Mouse (Mus musculus) activated CD4-positive, CD25-positive, alpha-beta regulatory T cell, adult 4 months (primary cell): ENCODE results near the gene Pgam2. TPM values are rescaled to one million over a fixed set of nuclear protein-coding genes. Genes with fewer than 3 reads are reported as not detected.
"Not testable (repeated sequence)": the region's sequence is repeated elsewhere in the genome, so short reads cannot be mapped to it uniquely, and the experiment has no call there.

Experiments
- ATAC-seq: one replicate; pipeline ENCODE4 v1.8.0; 2017
- polyA plus RNA-seq, 2 experiments: library from polyadenylated mRNA; unstranded; fragments of 100-300 nt; shearing (Covaris generic); gene quantifications; one replicate each; pipeline ENCODE4 v1.2.1; 2017

The Pgam2 gene
- 1 to 10 TPM; 1.3 to 1.5 TPM for polyA plus RNA-seq

DNA sequence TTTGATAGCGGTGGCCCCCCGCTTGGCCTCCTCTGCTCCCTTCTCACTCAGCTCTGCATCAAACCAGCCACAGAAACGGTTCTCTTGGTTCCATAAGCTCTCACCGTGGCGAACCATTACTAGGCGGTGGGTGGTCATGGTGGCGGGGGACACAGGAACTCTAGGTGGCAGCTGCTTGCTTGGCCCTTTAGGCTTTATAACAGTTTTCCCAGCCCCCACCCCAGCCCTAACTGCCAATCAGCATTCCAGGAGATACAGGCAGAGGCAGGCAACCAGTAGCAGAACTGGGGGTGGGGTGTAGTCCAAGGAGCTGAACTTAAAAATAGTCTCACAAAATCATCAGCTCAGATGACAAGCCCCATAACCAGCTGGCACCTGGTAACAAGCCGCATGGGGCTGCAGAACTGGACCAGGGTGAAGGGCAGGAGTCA is at the start of gene Pgam2:
TSS of gene Pgam2 (minus strand) at position 183 of the 431 bp plus-strand sequence.
- ATAC-seq = no peak

DNA sequence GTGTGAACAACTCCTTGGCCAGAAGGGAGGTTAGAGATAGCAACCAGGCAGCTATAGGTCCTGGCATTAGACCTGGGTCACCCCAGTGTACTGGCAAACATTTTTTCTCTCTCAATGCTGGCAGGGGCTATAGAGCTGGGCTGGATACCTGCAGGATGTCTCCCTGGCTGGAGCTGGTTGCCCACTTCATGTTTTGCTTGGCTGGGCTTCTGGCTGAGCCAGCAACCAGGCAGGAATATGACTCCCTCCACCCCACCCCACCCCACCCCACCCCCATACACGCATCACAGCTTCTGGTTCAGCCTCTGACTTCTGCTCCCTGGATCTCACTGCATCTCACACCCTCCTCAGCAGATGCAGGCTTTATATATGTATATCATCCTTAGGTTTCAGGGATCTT is 48.8 kb upstream of the Pgam2 start:
- no peak for ATAC-seq

DNA sequence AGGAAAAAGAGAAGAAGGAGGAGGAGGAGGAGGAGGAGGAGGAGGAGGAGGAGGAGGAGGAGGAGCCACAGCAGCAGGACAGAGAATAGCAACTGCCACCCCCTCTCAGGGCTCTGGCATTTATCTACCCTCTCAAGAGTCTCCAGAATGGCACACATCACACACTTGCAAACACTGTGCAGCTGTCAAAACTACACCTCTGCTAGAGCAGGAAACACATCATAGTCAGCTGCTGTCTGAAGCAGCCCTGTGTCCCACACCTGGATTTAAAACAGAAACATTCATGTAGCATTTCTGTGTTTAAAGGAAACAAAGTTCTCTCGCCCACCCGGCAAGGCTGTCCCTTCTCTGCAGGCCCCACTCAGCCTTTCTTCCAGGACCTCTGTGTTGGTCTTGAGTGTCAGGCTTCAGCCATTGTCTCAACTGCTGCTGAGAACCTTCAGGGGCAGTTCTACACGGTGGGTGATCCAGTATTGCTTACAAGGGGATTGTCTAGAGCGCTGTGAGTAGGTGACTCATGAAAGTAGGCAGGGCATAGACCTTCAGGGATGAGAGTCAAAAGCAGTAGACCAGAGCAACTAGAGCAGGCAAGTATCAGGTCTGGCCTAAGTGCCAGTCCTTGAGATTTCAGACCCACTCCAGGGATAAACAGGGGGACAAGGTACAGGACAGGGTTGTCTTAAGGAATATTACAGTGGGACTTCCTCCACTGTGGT is 47.6 kb upstream of the Pgam2 start:
- no peak for ATAC-seq

DNA sequence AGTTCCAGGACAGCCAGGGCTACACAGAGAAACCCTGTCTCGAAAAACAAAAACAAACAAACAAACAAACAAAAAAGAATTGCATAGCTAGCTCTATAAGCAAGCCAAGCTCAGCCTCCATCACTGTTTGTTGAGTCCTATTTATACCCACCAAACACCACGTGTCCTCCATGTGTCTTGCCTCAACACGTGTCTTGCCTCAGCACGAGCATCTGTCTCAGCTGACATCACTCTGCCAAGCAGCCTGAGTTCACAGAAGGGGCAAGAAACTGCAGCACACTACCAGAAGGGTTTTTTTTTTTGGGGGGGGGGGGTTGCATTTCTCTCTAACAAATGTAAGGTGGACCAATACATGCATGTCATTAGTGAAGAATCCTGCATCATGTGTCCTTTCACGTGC is 46.9 kb upstream of the Pgam2 start:
- ATAC-seq = no peak

DNA sequence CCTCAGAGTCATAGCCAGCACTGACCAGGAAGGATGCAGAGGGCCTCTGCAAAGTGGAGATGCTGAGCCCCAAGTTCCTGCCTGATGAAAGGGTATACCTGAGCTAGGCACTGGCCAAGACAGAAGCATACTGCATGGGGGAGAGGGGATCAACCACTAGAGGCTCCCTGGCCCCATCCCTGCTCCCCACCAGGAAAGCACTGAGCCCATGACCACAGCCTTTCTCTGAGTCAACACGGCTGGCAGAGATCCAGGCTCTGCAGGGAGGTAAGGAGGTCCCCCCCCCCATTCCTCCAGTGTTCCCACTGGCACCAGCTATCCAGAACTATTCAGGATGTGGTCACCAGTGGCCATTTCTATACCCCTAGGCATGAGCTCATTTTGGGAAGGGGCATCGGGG is 45.8 kb upstream of the Pgam2 start:
- no peak for ATAC-seq

DNA sequence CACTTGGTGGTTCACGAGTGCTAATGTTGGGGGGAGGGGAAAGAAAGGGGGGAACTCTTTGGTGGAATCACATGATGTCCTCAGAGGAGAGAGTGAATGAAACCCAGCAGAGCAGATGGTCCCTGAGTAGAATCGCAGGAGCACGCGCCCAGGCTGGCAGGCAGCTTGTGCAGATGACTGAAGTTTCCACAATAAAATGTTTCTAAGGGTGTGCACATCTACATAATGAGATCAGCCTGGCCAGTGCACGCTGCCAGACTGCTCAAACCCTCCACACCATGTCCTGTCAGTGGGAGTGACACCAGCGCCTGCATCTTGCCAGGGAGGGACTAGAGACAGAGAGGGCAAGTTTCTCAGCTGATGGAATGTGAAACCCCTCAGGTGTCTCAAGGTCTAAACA is 45.2 kb upstream of the Pgam2 start:
- ATAC-seq = no peak

DNA sequence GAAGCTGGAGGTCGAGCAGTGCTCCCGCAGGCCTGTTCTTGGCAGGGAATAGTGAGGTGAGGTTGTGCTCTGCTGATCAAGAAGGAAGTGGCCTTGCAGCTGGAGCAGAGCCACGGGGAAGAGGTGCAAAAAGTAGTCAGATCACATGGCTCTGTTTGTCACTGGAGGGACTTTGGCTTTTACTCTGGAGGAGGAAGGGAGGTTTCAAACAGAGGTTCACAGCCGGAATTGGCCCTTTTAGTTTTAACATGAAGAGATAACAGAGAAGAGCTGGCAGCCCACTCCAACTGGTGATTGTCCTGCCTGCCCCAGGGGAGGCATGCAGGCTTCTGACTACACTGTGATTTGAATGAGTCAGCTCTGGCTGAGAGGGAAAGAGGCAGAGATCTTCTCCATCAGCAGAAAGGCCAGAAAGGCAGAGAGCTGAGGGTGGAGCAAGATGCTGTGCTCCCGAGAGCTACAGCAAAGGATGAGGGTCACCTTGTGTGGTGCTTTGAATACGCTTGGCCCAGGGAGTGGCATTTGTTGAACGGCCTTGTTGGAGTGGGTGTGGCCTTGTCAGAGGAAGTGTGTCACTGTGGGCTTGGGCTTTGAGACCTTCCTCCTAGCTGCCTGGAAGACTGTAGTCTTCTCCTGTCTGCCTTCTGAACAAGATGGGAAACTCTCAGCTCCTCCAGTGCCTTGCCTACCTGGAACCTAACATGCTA is 43.3 kb upstream of the Pgam2 start:
- no peak for ATAC-seq

DNA sequence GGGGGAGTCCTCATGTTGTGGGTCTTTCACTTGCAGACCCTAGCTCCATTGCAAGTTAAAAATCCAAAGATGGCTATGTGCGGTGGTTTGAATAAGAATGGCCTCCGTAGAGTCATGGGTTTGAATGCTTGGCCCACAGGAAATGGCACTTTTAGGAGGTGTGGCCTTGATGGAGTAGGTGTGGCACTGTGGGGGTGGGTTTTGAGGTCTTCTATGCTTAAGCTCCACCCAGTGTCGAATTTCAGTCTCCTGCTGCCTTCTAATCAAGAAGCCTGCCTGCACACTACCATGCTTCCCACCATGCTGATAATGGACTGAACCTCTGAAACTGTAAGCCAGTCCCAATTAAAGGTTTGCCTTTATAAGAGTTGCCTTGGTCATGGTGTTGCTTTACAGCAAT is 39.6 kb upstream of the Pgam2 start:
- no peak for ATAC-seq

DNA sequence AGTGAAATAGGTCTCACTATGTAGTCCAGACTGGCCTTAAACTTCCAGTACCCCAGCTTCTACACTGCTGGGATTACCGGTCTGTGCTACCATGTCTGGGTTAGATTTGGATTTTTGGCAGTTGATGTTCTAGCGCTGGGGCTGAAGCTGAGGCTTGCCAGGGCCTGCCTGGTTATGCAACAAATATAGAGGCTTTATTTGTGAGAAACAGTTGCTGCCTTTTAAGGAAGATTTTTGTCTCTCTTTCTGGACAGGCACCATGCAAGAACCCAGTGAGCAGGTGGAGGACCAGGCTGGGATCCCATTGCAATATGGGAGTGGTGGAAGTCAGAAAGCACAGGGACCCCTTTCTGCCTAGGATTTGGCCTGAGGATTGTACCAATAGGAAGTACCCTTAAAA is 38.2 kb upstream of the Pgam2 start:
- no peak for ATAC-seq

DNA sequence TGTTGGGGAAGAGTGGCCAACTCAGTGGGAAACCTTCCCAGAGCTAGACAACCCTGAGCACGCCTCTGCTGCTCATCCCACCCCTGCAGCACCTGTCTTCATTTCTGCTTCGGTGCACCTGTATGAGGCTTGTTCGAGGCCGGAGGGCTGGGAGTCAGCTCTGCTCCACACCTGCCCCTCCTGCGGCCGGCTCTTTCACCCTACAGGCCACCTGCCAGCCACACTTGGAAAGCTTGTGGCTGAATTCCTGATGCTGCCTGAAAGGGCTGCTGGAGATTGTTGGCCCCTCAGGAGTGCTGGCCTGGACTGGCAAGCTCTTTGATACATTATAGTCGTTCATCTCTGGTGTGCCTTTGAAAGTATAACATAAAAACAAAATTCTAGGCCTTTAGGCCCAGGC is 36.8 kb upstream of the Pgam2 start:
- ATAC-seq = no peak

DNA sequence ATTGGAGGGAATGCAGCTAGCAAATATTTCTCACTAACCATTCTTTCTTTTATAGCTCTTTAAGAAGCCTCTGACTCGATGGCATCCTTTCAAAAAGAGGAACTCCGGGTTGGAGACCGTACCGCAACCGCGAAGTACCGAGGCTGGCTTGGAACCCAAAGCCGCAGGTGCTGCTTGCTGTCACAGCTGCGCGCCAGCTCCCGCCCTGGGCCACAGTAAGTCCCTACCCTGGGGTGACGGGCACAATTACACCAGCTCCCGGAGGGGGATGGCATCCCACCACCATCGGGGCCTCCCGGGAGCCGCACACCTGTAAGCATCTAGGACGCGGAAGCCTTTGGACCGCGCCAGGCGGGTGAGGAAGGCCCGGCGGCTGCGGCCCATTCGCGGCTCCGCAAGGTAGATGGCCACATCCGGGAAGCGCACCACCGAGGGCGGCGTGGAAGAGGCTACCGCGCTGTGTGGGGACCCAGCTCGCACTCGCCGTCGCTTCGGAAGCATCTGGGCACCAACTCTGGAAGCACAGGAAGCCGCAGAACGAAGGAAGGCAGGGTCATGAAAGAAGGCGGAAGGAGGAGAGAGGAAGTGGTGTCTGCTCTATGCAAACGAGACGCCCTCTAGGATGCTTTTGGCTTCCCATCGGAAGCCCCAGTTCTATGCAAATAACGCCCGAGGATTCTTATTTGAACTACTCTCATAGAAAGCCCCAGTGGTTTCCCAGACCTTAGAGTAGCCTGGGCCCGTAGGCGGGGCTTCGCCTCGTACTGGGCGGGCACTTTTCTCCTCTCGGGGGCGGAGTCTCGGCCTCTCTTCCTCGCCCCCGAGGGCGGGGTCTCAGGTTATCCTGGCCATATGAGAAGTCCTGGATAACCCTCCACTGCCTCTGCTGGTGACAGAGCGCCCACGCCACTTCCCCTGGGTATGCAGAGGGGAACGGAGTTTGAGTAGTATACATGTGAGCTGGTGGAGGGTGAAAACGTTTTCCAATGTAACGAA is 34.0 kb upstream of the Pgam2 start, which contains the start of gene Polm:
TSS of gene Polm (minus strand) at position 766 of the 996 bp plus-strand sequence.
- ATAC-seq = peak; percentile 90

DNA sequence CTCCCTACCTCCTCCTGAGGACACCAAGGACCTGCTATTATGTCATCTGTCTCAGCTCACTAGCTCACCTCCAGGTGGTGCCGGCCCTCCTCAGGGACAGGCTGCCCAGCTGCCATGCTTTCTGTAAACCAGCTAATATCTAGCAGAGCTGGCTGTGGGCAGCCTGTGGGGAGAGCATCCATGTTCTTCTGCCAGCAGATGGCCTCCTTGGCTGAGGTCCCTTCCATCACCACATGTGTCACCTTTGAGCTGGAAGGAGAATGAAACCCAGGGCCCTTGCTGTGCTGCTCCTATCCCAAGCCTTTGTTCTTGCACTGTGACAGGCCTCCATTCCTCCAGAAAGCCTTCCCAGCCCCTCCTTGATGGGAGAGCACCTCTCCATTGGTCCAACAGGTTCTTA is 32.6 kb upstream of the Pgam2 start:
- no peak for ATAC-seq

DNA sequence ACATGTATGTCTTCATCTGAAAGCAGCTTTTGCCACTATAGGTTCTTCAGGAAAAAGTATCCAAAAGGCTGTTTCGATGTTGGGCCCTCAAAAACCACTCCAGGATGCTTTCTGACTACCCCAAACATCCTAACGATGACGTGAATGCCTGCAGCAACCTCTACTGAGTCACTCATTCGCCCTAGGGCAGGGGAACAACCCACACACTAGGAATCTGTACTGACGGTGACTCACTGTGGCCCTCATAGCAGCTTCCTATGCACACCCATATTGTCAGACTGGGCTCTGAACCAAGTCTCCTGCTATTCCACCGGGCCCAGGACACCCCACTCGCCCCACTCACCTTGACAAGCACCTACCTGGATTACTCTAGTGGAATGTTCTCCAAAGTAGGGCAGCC is 31.5 kb upstream of the Pgam2 start:
- ATAC-seq = no peak

DNA sequence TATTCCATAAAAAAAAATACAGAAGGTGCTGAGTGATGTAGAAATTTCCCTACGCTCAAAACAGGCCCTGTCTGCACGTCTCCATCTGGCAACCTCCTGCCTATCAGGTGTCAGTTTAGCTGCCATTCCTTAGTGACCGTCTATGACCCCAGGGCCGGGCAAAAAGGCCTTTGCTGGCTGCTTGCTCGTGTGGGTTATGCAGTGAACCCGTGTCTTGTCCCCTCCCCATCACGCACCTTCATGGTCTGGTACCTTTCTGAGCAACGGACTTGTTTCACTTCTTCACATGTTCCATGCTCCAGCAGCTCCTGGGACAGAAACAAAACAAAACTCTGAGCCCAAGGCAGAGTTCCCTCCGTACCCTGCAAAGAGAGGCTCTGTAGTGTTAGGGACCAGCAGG is 31.0 kb upstream of the Pgam2 start:
- no peak for ATAC-seq

DNA sequence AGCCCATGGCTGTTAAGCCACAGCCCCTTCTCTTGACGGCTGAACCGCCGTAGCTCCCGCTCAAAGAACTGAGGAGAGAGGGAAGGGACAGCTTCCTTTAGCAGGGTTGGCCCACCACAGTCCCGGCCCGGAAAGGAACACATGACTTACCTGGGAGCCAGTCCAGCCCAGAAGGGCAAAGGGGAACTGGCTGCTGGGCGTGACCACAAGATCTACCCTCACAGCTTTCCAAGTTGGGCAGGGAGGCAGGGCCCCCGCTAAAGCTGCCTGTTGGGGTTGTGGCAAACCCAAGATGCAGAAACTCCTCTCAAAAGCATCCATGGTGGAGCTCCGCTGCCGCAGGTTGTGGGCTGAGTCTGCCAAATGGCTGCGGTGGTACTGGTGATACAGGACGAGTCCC is 25.8 kb upstream of the Pgam2 start:
- ATAC-seq = no peak

DNA sequence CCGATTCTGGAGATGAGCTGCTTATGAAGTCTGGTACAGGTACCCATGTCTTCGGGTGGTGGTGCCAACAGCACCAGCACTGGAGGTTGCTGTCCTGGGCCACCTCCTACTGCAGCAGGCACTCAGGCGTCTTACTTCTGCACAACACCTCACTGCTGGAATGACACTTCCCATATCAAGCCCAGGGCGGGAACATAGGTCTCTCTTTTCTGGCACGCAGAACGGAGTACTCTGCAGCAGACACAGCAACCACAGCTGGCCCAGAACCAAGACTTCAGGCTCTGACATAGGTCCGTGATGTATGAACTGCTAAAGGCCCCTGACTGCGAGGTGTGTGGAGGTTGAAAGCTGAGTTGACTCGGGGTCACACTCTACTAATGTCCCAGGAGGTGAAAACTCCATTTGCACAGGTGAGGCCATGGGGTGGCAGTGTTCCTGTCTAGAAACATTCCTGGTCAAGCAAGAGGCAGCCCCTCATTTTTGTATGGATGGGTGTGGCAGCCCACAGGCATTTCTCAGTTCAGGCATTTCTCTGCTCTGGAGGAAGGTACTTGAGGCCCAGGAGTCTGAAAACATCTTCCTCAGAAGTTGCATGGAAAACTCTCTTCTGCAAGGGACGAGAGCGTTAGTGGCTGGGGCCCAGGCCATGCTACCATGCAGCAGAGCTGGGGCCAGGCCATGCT is 25.1 kb upstream of the Pgam2 start:
- no peak for ATAC-seq

DNA sequence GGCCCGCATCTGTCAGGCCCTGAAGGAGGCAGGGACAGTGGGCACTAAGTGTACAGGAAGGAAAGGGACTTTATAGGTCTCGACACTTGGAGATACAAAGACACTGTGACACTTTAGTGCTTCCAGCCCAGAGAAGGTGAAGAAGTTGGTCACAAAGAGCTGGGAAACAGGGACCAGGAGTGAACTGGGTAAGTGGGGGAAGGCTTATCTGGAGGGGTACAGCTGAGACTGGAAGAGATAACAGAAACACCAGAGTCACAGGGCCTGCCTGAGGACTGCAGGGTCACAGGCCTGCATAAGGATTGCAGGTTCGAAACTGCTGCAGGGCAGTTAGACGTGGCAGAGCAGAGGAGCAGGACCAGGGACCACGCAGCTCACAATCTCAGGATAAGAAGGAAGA is 24.4 kb upstream of the Pgam2 start:
- no peak for ATAC-seq

DNA sequence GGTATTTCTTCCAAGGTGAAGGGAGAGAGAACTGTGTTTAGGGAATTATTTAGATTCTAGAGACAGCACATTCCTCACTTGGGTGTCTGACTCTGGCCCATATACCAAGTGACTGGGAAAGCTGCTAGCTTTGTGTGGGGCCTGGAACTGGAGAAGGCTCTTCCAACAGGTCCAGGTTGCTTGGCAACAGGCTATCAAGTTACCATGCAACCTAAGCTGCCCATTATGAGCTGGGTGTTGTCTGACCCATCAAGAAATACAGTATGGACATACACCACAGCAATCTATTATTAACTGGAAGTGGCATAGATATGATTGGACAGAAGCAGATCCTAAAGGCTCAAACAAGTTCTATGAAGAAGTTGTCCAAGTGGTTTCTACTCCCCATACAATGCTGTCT is 21.9 kb upstream of the Pgam2 start:
- ATAC-seq = no peak

DNA sequence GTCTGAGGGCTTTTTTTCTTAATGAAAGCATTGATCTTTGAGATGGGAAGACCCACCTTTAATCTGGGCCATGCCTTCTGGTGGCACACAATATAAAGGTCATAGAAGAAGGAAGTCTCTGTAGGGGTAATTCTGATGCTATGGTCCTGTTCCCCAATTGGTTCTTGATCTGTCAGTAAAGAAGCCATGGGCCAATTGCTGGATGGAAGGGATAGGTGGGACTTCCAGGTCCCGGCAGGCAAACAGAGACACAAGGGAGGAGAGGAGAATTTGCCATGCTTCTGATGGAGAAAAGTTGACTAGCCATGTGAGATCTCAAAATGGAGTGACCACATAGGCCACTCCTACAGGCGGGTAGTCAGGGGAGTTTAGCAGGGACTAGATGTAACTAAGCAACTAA is 15.7 kb upstream of the Pgam2 start:
- no peak for ATAC-seq

DNA sequence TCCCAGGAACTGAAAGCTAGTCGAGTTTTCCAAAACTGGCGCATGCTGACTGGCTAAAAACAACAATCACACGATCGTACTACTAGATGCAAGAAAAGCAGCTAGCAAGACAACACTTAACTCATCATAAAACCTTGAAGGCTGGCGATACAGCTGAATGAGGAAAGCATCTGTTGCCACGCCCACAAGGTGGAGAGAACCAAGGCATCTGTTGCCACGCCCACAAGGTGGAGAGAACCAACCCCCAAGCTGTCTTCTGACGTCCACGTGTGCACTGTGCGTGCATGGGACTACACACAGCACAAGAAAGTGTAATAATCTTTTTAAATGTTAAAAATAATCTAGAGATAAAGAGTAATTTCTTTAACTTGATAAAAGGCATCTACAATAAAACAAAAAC is 9.8 kb upstream of the Pgam2 start:
- ATAC-seq = no peak

DNA sequence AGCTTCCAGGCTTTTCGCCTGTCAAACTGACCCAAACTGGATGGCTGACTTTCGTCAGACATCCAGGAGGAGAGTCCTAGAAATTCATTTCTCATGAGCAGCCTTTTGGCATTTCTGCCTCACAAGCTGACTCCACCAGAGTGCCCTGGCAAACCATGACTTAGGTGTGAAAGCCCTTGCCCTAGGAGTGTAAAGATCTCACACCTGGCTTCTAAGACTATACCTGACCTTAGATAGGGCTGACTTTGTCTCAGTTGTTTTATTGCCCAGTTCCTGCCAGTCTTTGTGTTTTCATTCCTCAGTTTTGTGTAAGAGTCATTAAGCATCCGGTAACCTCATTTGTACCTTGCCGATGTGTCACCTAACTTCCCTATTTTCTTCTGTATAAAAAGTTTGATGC is 6.0 kb upstream of the Pgam2 start:
- not testable (repeated sequence) for ATAC-seq

DNA sequence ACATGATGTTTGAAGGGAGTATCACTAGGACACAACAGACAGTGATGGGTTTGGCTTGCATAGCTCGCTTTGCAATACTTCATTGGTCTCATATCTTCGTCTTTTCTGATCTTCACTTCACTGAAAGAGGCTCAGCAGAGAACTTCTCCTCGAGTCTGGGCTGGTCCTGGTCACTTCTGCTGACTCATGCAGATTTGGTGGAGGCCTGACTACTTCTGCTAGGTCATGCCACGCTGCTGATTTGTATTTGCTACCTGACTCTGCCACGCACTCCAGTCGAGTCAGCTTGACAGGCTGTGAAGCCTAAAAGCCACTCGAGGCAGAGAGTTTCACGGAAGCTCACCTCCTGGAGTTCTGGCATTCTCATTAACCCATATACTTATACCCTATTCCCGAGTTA is 4.4 kb upstream of the Pgam2 start:
- ATAC-seq = no peak

DNA sequence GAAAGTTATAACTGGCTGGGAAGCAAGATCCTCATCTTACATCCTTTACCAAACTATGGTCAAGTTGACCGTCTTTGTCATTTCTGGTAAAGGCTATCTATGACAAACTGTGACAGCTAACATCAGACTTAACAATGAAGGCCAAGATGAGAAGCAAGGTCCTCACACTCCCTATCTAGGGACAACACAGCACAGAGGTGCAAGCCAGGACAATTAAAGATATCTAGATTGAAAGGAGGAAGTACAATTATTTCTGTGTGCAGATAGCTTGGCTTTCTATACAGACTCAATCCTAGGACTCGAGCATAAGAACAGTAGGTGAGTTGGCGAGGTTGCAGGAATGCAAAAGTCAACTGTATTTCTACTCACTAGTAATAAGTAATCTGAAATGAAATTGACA is 2.2 kb upstream of the Pgam2 start:
- ATAC-seq = no peak
